Mouse (Mus musculus): ENCODE results near the gene Vezt. TPM values are rescaled to one million over a fixed set of nuclear protein-coding genes. Genes with fewer than 3 reads are reported as not detected.

Vezt gene
- total RNA-seq, 1 experiment from 2014 or later = 9.4 TPM

DNA sequence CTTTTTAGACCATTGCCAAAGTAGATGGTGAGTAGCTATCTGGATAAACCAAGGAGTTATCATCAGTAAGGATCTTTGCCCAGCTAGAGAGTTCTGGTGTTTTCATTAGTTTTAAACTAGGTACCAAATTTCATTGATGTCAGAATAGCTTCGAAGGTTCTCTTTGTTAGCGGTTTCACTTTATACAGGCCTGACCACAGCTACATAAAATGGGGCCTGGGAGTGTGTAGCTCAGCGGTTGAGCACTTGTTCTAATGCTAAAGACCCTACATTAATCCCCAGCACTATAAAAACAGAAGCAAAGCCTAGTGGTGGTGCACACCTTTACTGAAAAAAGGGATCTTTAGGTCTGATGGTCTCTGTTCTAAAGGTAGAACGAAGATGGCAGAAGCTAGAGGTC, 145.1 kb downstream of the Vezt start:
- ATAC-seq (ENCODE audit: extremely low read depth, insufficient number of reproducible peaks, low FRiP score, poor library complexity, severe bottlenecking) = no peak

DNA sequence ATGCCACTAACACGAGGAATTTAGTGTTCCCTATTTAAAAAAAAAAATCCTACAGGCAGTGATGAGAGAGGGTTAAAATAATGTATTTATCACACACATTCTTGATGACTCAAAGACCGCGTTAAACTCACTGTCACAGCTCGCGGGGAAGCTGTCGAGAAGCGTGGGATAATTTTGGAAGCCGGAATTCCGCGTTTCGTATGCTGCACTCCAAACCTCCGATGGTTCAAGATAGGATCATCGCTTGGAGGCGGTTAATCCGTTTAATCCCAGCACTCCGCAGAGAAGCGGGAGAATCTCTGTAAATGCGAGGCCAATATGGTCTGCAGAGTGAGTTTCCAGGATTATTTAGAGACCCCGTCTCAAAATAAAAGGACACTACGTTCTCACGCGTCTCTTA, 145.6 kb downstream of the Vezt start:
- no peak for ATAC-seq (ENCODE audit: extremely low read depth, insufficient number of reproducible peaks, low FRiP score, poor library complexity, severe bottlenecking)

DNA sequence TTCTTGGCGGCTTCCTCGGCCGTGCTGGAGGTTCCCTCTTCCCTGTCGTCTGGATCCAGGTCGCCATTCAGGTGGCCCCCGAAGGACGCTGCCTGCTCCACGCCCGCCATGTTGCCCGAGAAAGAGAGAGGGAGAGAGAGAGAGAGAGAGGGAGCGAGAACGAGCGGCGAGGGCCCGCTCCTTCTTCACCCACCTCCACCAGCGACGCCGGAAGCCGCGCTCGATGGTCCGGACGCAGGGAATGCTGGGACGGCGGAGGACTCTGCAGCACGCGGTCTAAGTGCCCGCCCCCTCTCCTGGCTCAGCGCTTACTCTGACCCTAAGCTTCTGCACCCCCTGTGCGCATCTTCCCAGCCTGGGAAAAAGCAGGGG, 146.1 kb downstream of the Vezt start:
- peak; percentile 79 for ATAC-seq (ENCODE audit: extremely low read depth, insufficient number of reproducible peaks, low FRiP score, poor library complexity, severe bottlenecking)

Other genes starting within 250 kb of the Vezt start
- gene Usp44, start 204.3 kb downstream of the Vezt start, total RNA-seq (2017) = not detected in 2 replicates
- 85.2 and 87.3 TPM in 2 replicates for gene Metap2, start 138.7 kb downstream of the Vezt start, total RNA-seq (2017)
- gene Fgd6, start 184 bp upstream of the Vezt start, total RNA-seq (2017) = 8.1 and 8.3 TPM in 2 replicates
- gene Nr2c1, start 112.2 kb upstream of the Vezt start, total RNA-seq (2017) = 3.3 and 3.4 TPM in 2 replicates
- gene Ndufa12, start 162.9 kb upstream of the Vezt start, total RNA-seq (2017) = 62.4 and 73.1 TPM in 2 replicates

Measured in neutrophil, adult 5-6 weeks (primary cell).